Mouse (Mus musculus) heart, adult 11 months (tissue): ENCODE measurements around the gene Fam183b.

Source experiments
- DNase-seq: peaks from one replicate; pipeline ENCODE4 v3.0.0; 2022

Gene Fam183b

DNA sequence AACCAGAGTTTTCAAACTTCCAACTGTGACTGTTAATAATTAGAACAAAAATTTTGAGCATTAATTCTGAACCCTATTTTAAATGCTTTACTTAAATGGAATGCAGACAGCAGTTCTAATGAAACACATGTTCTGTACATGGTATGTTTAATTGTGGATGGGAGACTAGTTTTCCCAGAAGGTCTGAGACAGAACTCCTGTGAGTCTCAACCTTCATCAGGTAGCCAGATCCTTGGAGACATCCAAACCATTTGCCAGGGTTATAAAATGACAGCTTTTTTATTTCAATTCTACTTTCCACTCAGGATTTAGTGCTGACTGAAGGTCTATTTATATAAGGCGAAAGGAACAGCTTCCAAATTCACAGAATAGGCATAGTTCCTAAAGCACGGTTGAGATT lies 49.3 kb downstream of the Fam183b start, which contains the start of gene Olfr316:
Gene Olfr316, plus strand, starts transcription at position 301 of the 400 bp plus-strand sequence.
- no peak for DNase-seq

DNA sequence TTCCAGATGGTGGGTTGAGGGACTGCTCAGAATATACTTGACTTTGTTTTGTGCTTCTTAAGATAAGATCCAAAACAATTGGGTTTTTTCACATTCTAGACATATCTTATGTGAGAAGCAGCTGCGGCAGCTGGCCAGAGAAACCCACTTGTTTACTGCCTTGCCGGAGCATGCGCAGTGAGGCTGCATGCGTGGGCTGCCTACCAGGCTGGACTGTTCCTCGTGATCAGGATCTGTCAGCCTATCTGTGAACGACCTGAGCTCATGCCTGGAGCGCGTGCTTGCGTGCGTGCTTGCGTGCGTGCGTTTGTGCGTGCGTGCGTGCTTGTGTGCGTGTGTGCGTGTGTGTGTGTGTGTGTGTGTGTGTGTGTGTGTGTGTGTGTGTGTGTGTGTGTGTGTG lies 50.7 kb downstream of the Fam183b start:
- peak; percentile 27 for DNase-seq
